Mouse (Mus musculus) heart, adult 9 months (tissue): ENCODE measurements around the gene Aurkb.
A peak's percentile ranks its signal among the peaks of the same experiment; 100 is the strongest.
"Not testable (repeated sequence)": the region's sequence is repeated elsewhere in the genome, so short reads cannot be mapped to it uniquely, and the experiment has no call there.

Experiments used
- DNase-seq, 2 experiments: peaks; one replicate each; pipeline ENCODE4 v3.0.0; 2022; ENCODE audit warnings: low spot score in 2 of 2

The Aurkb gene

DNA sequence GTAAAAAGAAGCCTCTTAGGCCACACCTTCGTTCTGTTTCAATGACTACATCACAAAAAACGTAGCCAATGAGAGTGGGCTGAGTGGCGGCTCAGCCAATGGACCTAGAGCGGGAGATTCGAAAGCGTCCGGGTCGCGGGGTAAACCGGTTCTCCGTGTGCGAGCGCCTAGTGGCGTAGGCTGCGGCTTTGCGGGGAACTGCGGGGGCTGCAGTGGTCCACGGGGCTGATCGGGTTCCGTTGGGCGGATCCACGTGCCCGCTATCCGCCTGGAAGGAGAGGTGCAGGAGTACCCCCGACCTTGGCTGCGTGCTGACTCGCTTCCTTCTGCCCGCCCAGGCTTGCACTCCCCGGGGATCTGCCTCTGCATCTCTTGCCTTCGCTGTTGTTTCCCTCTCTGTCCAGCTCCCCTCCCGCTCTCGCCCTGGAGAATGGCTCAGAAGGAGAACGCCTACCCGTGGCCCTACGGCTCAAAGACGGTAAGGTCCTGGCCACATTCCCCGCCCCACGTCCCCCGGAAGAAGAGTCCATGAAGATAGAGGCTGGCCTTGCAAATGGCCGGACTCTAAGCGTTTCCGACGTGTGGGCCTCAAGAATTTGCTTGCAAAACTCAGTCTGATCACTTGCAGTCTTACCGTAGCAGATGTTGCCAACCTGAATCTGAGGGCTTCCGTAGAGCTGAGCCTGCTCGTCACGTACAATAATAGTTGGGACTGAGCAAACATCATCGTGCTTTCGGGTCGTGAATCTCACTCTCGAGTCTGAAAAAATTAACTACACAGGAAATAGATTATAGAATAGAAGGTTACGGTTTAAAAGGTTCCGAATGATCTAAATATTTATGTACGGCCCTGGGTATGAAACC is at the start of gene Aurkb:
Gene Aurkb (plus strand): TSS at position 117 of the 864 bp plus-strand sequence.
- peak; percentile 78 to 79 for DNase-seq

DNA sequence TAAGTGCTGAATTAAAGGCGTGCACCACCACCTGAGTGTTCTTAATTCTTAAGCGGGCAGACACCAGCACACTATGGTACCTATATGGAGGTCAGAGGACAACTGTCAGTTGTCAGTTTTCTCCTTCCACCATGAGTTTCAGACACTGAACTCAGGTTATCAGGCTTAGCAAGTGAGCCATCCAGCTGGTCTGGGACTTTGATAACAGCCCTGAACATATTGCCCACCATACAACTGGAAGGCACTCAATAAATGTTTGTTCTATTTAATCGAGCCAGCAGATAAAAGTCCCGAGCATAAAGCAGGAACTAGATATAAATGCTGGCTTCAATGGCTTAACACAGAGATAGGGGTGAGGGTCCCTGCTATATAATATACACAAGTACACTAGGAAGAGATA is 48.4 kb upstream of the Aurkb start:
- no peak for DNase-seq

DNA sequence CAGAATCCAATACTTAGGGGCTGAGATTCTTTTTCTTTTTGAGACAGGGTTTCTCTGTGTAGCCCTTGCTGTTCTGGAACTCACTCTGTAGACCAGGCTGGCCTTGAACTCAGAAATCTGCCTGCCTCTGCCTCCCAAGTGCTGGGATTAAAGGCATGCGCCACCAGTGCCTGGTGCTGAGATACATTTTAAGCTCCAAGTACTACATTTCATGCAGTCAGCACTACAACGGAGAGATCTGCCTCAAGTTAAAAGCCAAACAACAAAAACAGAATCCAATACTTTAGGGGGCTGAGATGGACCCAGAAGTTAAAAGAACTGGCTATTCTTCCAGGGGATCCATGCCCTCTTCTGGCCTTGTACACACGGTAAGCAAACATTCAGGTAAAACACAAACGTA is 42.7 kb upstream of the Aurkb start:
- not testable (repeated sequence) for DNase-seq

DNA sequence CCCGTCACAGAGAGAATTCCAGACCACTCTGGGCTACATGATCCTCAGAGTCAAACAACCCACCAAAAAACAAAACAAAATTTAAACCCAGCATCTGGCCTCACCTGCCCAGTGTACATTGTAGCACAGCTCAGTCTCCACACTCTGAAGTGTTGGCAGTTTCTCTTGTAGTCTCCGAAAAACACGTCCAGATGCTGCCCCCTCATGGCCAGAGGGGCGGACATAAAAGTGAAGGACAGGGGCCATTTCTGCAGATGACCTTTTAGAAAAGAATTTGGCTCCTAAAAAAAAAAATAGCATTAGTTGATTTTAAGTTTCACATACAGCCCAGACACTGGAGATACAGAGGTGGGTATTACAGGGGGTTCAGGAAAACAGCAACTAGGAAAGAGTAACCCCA is 41.9 kb upstream of the Aurkb start:
- DNase-seq: peak in 1 of 2 experiments; percentile 10

DNA sequence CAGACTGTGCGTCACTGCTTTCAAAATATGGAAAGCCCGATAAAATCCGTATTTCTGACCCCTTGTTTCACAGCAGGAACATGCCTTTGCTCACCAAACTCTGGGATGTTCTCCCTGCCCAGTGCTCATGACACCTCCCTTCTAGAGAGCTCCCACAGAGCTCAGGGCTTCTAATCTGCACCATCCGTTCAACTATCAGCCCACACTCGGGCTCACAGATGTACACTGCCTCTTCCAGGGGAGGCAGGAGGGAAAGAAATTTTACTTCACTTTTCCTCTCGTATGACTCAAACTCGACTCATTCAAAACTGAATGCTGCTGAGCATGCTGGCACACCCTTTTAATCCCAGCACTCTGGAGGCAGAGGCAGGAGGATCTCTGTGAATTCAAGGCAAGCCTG is 40.3 kb upstream of the Aurkb start:
- DNase-seq: no peak

DNA sequence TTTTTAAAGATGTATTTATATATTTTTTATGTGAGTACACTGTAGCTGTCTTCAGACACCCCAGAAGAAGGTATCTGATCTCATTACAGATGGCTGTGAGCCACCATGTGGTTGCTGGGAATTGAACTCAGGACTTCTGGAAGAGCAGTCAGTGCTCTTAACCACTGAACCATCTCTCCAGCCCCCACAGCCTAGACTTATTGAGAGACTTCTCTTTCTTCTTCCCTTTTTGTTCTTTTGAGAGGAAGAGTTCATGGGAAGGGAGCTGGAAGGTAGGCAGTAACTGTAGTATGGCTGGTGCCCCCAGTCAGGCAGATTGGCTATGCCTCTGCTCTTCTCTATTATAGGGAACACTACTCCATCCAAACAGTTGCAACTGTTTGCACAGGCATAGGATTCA is 38.9 kb upstream of the Aurkb start:
- DNase-seq: not testable (repeated sequence)

DNA sequence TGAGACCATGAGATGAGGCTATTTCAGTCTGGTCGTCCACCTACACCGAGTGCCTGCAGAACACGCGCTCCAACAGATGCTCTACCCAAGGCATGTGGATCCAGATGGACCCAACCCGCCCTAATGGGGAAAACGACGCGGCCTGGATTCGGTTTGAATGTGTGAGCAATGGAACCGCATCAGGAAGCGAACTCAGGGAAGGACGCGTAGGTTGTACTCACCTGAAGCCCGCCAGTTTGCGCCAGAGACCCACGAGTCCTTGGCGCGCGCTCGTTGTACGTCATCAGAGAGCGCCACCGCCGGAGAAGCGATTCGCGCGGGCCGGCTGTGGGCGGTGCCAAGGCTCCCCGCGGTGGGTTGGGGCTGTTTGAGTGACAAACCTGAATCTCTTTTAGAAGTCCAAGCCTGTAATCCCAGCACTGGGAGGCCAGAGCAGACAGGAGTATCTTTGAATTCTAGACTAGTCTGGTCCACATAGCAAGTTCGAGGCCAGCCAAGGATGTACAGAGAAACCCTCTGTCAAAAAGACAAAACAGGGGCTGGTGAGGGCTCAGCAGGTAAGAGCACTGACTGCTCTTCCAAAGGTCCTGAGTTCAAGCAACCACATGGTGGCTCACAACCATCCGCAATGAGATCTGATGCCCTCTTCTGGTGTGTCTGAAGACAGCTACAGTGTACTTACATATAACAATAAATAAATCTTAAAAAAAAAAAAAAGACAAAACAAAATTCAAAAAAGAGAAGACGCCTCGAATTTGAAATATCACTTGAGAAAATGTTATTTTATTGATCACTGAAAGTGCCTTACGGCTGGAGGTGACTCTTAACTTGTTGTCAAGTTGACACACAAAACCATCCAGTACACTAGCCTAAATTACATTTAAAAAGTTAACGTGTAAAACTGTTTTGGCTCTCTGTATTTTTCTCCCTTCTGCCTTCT is 37.0 kb upstream of the Aurkb start, which contains the start of gene Pfas:
Gene Pfas (minus strand): TSS at position 279 of the 940 bp plus-strand sequence.
- DNase-seq: peak; percentile 75 to 81

DNA sequence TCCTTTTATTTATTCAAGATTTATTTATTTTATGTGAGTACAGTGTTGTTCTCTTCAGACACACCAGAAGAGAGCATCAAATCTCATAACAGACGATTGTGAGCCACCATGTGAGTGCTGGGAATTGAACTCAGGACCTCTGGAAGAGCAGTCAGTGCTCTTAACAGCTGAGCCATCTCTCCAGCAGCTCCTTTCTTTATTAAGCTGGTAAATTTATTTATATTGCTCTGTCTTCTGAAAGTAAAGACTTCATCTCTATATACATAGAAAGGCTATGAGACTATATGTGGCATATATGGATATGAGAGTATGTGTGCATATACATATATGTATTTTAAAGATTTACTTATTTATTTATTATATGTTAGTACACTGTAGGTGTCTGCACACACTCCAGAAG is 35.9 kb upstream of the Aurkb start:
- DNase-seq: no peak

DNA sequence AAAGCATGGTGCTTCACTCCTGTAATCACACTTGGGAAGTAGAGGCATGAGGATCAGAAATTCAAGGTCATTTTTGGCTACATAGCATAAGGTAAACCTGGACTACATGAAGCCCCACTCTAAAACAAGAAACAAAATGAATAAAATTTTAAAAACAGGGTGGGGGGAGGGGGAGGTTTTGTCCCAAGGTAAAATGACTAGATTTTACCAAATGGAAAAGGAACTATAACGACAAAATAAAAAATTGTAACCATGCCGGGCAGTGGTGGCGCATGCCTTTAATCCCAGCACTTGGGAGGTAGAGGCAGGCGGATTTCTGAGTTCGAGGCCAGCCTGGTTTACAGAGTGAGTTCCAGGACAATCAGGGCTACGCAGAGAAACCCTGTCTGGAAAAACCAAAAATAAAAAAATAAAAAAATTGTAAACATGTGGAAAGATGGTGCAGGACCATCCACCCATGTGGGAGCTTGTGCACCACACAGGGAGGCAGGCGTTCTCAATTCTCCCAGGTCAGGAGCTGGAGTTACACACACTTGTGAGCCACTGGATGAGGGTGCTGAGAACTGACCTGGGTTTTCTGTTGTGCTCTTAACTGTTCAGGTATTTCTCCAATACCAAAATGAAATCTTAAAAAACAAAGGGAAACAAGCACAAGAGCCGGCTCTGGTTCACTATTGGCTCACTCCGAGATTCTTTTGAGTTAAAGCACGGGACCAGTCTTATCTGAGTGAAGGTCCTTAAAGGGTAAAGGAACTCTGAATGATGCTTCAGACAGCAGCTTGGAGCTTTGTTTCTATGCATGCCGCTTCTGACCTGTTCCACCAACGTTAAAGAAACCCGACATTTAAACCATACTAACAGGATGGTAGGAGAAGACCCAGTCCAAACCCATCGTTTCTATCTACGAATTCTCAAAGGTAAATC is 34.8 kb upstream of the Aurkb start:
- DNase-seq: no peak

DNA sequence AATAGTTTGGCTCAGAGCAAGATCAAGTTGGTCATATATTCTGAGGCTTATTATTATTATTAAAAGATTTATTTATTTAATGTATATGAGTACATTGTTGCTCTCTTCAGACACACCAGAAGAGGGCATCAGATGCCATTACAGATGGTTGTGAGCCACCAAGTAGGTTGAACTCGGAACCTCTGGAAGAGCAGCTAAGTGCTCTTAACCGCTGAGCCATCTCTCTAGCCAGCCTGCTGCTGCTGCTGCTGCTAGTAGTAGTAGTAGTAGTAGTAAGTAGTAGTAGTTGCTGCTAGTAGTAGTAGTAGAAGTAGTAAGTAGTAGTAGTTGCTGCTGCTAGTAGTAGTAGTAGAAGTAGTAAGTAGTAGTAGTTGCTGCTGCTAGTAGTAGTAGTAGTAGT is 34.0 kb upstream of the Aurkb start:
- DNase-seq: not testable (repeated sequence)

DNA sequence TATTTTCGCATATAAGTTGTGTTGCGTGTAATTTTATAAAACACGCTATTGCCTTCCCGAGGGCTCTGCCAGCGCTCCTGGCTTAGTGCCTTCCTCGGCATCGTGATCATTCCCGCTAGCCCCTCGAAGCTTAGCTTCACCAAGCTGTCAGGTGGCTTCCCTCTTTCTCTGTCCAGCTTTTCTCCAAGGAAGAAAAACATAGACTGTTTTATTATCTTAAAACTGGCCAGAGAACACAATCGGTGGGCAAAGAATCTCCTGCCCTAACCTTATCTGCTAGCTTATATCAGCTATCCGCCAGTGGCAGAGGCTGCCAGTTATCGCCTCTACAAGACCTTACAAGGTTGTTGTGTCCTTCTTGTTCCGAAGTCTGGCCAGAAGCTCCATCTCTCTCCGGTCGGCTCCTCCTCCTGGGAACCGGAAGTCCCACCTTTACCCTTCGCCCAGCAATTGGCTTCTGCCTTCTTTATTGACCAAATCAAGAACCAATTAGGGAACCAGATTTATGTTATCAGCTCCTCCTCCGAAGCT is 33.3 kb upstream of the Aurkb start:
- DNase-seq: peak; percentile 91 to 94

DNA sequence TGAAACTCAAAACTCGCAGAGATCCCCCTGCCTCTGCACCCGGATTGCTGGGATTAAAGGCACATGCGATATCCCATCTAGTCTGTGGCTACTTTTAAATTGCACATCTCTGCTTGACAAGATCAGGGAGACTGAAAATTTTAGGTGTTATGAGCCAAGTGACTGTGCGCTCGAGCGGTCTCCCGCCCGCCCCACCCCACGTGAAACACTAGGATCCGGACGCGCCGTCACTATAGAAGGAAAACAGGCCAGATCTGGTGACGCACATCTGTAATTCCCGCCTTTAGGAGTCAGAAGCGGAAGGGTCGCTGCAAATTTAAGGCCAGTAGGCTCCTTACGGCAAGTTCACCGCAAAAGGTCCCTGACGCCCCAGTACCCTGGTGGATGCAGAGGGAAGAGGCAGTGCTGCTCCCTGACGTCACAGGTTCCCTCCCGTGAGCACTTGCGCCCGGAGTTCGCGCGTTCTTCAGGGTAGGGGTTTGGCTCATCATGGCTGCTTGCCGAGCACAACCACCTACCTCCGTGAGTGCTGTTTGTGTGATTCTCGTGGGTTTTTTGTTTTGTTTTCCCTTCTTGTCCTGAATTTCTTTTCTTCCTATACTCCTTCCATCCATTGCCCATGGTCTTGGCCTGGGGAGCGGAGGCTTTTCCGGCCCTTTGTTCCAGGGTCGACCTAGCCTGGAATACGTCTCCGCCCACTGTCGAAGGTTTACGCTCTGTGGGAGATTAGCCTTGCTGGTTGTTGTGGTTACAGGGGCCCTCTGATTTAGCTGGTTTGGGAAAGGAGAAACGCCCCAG is 29.6 kb upstream of the Aurkb start, which contains the start of gene Ctc1:
Gene Ctc1 (plus strand): TSS at position 268 of the 798 bp plus-strand sequence.
- peak; percentile 90 to 91 for DNase-seq

DNA sequence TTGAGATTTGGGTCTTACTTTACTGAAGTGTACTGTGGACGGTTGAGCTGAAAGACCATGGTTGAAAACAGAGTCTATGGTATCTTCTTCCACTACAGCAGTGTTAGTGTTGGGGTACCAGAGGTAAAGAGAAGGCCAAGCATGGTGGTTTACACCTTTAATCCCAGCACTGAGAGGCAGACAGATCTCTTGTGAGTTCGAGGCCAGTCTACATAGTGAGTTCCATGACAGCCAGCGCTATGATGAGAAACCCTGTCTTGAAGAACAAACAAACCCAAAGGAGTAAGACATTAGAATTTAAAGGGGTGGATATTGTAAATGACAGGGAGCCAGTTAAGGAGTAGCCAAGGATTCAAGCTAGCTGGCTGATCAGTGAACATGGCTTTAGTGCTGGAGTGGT is 28.7 kb upstream of the Aurkb start:
- no peak for DNase-seq

DNA sequence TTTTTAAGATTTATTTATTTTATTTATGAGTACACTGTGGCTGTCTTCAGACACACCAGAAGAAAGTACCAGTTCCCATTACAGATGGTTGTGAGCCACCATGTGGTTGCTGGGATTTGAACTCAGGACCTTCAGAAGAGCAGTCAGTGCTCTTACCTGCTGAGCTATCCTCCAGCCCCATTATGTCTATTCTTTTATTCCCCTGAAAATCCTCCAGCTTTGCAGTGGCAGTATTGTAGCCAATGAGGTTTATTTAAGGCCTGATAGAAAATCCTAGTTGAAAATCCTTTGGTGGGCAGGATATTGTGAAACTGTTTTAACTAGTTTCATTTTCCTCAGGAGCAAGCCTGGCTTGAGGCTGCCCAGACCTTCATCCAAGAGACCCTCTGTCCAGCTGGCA is 24.8 kb upstream of the Aurkb start:
- DNase-seq: no peak

DNA sequence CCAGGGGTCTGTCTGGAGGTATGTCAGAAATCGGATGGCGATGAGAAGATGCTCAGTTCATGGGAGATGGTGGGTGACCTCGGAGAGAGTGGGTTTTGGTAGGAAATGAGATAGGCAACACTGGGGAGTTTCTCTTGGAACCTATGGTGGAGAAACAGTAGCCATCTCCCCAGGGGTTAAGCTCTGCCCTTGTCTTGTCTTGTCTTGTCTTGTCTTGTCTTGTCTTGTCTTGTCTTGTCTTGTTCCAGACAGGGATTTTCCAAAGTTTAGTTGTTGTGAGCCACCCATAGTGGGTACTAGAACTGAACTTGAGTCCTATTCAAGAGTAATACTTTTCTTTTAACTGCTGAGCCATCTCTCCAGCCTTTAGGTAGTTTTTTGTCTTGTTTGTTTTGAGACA is 18.9 kb upstream of the Aurkb start:
- no peak for DNase-seq

DNA sequence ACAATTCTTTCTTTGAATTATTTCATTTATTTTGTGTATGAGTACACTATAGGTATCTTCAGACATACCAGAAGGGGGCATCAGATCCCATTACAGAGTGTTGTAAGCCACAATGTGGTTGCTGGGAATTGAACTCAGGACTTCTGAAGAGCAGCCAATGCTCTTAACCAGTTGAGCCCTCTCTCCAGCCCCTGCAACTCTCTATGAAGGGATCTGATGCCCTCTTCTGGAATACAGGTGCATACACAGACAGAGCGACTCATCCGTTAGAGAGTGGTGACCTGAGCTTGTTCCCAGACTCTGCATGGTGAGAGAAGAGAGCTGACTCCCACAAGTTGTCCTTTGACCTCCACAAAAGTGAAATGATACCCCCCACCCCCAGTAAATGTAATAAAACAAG is 16.6 kb upstream of the Aurkb start:
- no peak for DNase-seq

DNA sequence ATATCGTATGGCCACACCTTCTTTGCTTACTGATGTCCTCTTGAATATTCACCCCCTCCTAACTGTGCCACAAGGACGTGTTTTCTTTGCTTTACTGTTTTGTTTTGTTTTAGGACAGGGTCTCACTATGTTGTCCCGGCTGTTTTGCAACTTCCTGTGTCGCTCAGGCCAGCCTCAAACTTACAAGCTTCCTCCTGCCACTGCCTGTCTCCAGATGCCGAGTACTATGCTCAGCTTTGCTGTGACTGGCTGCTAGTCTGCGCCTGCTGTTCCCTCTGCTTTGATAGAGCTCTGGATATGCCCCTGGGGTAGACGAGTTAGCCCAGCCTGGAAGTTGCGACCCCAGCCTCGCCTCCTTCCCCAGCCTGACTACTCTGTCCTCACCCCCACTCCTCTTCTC is 11.9 kb upstream of the Aurkb start:
- DNase-seq: no peak

DNA sequence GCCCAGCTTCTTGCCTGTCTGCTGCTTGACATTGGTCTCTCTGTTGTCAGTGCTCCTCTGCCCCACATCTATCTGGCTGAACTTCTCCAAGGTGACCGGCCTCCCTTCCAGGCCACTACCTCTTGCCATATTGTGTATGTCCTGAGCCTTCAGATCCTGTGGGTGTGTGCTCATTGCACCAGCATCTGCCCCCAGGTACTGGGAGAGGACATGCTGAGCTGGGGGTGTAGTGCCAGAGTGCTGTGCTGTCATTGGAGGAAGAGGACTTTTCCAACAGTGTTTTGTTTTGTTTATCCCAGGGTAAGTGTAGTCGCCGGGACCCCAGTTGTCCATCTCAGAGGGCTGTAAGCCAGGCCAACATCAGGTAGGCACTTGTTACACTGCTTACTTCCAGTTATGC is 10.9 kb upstream of the Aurkb start:
- no peak for DNase-seq

DNA sequence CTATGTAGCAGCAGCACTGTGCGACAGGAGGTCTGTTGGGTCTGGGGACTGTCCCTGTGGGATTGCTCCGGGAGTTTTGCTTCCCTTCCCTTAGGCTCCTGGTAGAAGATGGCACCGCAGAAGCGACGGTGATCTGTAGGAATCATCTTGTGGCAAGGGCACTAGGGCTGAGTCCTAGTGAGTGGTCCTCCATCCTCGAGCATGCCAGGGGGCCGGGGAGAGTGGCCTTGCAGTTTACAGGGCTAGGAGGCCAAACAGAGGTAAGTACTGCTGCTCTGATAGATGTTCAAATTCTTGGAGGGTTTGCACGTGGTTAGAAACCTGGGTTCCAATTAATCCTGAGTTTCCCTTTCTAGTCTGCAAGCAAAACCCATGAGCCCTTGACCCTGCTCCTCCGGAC is 10.0 kb upstream of the Aurkb start:
- DNase-seq: peak in 1 of 2 experiments; percentile 19

DNA sequence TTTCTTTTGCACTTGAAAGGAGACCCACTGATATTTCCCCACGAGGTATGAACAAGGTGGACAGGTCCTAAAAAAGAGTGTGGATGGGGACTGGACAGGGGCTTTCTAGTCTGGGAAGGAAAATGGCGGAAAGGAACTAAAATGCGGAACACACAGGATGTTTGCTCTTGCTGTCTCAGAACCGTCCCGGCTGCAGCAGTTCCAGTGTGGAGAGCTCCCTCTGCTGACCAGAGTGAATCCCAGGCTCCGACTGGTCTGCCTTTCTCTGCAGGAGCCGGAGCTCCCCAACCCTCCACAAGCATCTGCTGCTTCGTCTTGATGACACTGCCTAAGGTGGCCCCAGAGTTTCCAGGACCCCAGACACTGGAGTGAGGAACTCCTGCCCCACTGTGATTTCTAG is 9.6 kb upstream of the Aurkb start:
- peak; percentile 86 to 91 for DNase-seq
